Mouse (Mus musculus): ENCODE results near the gene Stim1.

Stim1 gene

DNA sequence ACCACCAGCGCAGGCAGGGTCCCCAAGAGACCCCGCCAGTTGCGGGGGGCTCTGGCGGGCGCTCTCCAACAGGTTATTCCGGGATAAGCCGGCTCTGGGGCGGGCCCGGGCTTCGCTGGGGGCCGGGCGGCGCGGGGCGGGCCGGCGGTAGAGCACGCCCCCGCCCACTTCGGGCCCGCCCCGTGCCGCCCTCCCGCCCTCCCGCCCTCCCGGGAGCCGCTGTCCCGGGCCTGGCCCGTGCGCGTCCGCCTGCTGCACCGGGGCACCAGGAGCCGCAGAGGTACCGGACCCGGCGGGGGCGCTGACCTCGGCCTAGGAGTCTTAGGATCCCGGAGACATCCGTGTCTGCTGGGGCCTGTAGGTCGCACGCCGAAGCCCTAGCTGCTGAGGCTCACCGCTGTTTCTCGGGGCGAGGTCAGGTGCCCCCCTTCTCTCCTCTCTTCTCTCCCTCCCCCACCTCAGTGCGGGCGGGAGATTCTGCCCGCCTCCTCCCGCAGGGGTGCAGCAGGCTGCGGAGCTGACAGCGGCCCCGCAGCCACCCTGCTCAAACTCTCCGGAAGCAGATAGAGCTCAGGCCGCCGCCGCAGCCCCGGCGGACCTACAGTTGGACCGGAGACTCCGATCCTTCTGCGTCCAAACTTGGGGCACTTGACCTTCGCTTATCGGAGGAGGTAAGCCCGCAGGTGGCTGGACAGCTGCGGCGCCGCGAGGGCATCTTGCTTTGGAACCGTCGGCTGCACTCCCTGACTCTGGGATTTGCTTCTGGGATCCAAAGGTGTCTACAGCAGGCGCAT, at the start of gene Stim1:
Stim1 (plus strand) TSS at position 206 of the 794 bp plus-strand sequence.
- DNase-seq (ENCODE audit: low spot score): peak; percentile 62

DNA sequence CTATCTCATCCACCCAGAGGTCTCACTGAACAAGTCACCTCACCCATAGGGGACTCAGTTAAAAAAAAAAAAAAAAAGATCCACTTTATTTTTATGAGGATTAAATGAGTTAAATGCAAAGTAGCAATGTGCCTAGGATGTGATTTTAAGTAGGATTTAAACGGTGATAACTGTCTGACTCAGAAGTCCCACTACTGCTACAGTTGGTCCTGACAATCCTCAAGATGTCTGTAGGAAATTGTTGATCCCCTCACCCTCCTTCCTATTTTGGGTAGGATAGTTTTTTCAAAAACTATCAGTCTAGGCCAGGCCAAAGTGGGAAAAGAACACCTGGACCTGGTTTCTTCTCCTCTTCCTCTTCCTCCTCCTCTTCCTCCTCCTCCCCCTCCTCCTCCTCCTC, 45.7 kb upstream of the Stim1 start:
- no peak for DNase-seq (ENCODE audit: low spot score)

DNA sequence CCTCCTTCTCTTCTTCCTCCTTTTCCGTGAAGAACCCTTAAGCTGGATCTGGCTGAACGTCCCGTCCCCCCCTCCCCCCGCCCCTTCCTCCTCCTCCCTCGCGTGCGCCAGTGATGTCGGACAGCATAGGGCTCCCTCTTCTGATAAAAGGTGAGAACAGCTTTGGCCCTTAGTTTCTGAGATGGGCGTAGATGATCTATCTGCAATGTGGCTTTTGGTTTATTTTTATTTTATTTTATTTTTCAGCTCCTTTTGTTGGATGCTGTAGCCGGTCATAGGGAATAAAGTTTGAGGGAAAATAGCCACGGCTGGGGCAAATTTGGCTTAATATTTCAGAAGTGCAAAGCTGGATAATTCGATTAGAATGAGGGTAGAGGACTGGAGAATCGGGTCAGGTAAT, 45.3 kb upstream of the Stim1 start:
- no peak for DNase-seq (ENCODE audit: low spot score)

DNA sequence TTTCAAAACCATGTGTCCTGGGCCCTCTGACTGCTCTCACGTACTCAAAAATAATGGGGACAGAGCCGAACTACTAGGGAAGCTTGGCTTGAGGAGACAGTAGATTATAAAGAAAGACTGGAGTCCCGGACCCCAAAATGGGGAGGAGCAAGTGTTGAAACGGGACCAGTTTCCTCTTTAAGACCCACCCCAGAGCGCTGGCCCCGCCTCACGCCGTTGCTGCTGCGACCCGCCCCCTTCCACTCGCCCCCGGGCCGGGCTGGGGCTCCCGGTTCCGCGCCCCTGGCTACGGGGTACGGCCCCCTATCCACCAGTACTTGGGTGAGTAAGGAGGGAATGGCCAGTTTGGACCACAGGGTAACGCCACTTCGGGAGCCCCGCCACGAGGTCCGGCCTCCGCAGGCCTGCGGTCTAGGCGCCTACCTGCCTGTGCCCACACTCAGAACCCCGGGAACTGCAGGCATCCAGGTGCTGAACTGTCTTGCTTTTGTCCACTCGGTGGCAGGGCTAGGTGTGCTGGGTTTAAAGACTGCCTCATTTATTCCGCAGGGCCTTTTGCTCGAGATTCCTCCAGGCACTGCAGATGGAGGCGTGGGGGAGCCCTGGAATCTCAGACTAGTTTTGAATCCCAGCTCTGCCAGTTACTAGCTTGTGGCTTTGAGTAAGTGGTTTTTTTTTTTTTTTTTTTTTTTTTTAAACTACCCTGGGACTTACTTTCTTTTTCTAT, 44.6 kb upstream of the Stim1 start:
- peak; percentile 64 for DNase-seq (ENCODE audit: low spot score)

DNA sequence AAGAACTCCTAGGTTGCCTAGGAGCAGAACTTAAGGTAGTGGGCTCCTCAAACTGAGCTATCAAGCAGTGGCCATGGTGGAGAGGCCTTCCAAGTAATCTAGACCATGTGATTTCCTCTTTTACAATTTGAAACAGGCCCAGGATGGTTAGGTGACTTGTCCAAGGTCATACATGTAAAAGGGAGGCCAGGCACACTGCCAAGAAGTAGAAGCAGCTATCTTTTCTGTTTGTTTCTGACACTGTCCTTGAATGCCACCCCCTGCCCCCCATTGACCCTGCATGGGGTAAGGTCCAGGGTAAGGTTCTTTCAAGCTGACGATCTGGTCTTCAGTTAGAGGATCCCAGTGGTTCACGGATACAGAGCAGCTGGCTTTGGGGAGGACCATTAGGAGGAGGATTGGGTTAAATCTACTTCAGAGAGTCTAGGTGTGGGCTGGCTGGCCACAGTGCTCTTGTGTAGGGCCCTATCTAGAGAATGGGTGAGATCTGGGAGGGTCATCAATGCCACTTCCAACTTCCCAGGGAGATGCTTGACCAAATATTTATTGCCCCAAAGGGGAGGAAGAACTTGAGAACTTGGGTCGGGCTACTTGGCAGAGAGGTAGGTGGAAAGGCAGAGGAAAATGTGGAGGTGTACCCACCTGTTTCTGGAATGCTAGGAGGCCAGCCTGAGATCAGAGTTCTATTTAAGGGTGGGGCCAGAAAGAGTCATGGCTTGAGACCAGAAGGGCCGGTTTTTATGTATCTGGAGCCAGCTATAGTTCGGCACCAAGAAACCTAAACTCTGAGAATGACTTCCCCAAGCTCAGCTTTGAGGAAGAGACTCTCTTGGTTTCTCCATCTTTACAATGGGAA, 43.5 kb upstream of the Stim1 start:
- peak; percentile 69 for DNase-seq (ENCODE audit: low spot score)

DNA sequence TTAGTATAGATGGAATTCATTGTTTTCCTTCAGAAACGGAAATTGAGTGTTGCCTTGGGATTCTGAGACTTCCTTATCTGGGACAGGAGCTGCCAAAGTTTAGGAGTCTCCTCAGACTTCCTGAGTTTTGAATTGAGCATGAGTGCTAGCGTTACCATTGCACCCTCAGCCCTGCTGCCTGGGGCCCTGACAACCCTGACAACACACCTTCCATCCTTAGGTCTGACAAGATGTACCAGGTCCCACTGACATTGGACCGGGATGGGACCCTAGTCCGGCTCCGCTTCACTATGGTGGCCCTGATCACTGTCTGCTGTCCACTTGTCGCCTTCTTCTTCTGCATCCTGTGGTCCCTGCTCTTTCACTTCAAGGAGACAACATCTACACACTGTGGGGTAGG, 41.6 kb upstream of the Stim1 start:
- no peak for DNase-seq (ENCODE audit: low spot score)

DNA sequence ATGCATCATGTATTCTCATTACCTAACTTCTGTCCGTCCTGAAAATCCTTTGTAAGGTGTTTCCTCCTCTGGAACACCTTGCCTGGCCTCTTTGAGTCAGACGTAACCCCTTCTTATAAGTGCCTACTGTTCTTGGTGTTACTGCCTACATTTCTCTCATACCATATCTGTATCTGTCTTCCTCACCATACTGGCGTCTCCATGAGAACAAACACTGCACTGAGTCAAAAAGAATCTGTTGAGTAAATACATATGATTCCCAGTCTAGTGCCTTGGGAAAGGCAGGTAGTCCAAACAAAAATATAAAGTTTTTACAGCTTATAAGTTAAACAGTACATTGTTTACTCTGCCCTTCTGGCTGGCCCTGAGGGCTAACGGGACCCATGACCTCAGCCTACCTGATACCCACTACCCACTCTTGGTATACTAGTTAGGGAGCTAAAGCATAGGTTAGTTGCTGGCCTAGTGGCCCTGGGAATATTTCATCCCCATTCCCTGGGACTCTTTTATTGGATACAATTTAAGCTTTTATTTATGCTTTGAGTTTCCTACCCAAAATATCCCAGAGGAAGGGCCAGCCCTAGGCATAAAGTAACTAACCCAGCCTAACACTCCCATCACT, 39.4 kb upstream of the Stim1 start:
- no peak for DNase-seq (ENCODE audit: low spot score)

DNA sequence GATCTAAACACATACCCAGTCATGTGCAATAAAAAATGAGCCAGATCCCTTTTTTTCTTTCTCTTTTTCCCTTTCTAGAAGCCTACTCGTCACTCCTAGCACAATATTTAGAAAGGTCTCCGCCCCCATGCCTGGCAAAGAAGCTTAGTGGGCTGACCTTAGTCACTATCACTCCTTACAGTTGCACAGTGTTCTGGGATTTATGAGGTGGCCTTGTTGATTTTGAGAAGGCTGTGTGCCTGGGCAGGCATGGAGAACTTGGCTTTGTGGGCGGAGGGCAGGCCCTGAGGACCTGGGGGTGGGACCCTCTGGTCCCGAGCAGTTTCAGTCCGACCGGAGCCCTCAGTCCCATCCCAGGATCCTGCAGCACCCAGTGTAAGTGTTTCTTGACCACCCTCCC, 37.8 kb upstream of the Stim1 start:
- peak; percentile 57 for DNase-seq (ENCODE audit: low spot score)

DNA sequence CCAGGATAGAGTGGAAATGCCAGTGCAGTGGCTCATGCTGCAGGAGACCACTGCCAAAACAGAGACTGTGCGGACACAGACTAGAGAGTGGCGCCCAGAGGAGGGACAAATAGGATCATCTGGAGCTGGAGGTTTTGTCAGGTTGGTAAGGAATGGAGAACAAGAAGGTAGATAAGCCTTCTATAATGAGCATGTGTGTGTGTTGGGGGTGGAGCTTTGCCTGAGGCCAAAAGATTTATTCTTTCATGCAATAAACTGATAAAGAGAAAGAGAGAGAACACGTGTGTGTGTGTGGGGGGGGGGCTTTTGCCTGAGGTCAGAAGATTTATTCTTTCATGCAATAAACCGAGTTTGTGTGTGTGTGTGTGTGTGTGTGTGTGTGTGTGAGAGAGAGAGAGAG, 34.5 kb upstream of the Stim1 start:
- no peak for DNase-seq (ENCODE audit: low spot score)

DNA sequence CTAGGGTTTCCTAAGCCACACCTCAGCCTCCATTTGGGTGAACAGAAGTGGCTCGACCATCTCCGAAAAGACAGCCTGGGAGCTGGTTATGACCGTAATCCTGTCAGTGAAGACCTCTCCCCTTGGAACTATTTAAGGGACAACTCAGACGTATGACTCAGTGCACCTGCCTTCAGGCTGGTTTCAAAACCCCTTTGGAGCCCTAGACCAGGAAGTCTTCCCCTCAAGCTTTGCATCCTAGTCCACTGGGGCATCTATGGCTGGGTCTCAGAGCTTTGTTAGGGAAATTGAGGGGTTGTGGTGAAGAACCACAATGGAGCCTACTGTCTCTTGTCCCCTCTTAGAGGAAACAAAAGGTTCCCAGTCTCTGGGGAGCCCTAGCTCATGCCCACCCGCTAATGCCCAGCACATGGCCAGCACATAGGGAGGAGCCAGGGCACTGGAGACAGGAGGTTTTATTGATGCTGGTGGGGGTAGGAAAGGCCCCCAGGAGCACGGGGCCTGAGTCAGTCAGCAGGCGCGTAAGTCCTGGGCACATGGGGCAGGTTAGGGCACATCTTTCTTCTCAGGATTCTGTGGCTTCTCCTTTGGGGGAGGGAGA, 28.8 kb upstream of the Stim1 start:
- DNase-seq (ENCODE audit: low spot score): no peak

DNA sequence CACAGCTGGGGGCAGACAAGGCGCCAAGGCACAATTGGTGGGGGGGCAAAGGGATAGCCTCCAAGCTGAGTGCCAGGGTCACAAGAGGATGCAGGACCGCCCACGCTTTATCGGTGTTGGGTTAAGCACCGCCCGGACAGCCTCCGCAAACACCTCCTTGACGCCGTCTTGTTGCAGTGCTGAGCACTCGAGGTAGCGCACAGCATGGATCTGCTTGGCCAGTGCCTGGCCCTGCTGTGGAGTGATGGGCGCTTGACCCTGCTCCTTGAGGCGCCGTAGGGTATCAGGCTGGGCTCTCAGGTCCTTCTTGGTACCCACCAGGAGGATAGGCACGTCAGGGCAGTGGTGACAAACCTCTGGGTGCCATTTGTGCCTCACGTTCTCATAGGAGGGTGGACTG, 28.0 kb upstream of the Stim1 start:
- DNase-seq (ENCODE audit: low spot score): no peak

DNA sequence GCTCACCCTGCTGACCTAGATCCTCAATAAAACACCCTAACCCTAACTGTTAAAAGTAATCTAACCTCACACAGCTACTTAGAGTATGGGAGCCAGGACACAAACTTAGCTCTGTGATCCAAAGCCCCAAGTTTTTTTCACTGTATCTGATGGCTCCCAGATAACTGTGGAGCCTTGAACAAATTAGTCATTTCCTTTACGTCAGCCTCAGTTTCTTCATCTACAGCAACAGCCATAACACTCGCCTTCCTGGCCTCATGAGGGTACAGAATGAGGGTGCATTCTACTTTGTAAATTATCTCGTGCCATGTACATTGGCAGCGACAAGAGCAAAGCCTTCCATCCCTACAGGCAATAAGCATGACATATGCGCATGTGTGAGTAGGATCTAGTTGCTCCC, 25.2 kb upstream of the Stim1 start:
- no peak for DNase-seq (ENCODE audit: low spot score)

DNA sequence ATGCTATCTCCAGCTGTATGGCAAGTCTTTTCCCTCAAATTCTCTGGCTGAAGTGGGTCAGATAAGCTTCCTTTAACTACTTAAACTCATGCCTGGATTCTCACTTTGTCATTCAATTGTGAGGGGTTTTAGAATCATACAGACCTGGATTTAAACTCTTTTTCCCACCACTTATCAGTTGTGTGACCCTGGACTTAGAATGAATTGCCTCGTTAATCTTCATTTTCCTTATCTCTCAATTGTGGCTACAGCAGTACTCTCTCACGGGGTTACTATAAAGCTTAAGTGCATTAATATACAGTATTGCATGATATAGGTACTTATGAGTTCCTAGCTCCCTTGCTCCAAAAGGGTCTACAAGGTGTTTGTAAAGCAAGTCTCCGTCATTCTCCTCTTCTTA, 24.7 kb upstream of the Stim1 start:
- DNase-seq (ENCODE audit: low spot score): no peak

DNA sequence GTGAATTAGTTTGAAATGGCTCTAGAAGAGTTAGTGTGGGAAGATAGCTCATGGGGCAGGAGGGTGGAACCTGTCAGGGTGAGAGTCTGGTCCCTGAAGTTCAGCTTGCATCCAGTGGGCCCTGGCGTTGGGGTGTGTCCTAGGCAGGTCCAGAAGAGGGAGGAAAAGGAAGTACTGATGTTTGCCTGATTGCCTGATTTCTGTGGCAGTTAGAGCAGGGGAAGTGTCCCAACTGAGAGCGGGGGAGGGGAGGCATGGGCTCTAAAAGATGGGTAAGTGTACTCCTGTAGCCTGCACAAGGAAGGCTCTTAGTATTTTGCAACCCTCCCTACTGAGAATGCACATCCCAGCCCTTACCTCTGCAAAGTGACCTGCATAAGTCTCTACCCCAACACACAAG, 23.7 kb upstream of the Stim1 start:
- DNase-seq (ENCODE audit: low spot score): no peak

DNA sequence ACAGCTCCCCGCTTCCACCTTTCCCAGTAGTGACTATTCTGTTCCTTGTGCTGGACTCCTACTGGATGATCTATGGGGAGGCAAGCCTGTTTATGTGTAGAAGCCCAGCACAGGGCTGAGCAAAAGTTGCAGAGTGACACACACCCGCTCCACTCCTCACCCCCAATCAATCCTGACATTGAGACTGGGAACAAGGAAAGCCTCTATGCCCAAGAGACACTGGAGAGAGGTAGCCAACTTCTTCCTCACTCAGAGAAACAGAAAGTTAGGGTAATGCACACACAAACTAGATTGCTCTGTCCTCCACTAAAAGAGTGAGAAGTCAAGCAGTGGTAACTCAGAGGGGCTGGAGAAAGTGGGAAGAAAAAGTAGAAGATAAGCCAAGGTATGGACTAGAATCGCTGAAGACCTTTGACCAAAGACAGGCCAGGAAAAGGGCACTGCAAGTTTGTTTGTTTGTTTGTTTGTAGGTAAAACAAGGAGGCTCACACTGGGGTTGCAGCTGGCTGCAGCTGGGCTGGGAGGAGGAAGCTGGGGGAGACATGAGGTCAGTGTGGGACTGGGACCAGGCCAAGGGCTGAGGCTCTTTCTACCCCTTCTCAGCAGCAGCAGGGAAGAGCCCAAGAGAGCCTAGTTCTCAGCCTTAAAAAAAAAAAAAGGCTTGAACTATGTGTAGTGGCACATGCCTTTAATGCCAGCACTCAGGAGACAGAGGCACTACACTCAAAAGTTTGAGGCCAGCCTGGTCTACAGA, 22.6 kb upstream of the Stim1 start:
- DNase-seq (ENCODE audit: low spot score): no peak

DNA sequence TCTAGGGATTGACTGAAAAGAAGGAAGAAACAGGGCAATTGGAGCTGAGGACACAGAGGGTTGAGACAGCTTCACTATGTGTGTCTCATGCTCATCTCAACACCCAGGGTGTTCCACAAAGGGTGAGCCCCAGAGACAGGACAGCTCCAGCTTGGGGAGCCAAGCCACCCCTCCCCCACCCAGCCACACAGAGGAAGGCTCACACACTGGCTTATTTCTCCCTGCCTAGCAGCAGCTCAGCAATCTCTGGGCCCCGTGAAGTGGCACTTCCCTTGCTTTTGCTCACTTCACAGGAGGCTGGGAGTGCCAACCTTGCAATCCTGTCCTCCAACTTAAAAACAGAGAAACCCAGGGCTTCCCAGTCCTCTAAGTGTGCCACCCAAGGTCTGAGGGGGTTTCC, 21.8 kb upstream of the Stim1 start:
- DNase-seq (ENCODE audit: low spot score): no peak

DNA sequence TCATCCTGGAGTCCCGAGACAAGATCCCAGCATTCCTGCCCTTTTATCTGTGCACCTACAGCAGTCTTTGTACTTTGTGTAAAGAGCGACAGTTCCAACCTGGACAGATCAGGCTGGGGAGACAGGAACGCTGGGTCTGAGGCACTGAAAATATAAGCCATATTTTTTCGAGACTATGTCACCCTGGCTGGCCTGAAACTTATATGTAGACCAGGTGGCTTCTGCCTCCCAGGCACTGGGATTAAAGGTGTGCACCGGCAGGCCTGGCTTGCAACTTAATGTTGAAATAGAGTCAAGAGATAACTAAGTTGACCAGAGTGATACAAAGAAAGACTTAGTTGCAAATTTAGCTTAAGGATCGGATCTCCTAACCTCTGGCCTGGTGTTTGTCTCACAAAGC, 21.3 kb upstream of the Stim1 start:
- DNase-seq (ENCODE audit: low spot score): no peak

DNA sequence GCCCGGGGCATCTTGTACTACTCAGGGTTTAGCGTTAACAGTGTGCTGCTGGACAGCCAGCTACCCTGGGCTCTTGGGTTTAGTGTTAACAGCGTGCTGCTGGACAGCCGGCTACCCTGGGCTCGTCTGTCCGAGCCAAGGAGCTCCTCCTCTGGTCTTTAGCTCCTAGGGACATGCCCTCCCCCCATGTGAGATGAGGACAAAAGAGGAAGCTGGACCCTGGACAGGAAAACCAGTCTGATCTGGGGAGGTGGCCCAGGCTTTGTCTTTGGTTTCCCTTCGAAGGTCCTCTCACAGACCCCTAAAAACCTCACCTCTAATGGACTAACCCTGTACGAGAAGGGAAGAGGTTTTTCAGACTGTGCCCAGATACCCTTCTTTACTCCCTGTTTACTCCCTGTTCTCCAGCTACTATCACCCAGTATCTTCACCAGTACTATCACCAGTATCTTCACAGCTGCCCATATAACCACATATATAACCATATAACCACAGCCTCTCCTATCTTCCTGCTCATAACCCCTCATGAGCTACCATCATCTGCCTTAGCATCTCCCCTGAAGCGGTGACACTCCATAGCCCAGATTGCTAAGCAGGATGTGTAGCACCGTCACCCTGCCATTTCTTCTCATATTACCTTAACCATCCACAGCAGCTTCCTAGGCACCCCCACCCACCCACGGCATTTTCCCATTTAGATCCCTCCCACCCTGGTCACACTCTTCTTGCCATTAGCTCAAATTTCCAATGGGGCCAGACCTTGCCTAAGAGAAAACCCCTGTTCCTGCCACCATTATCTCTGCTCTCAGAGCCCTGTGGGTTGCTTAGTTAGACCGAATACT, 20.4 kb upstream of the Stim1 start:
- DNase-seq (ENCODE audit: low spot score): no peak

DNA sequence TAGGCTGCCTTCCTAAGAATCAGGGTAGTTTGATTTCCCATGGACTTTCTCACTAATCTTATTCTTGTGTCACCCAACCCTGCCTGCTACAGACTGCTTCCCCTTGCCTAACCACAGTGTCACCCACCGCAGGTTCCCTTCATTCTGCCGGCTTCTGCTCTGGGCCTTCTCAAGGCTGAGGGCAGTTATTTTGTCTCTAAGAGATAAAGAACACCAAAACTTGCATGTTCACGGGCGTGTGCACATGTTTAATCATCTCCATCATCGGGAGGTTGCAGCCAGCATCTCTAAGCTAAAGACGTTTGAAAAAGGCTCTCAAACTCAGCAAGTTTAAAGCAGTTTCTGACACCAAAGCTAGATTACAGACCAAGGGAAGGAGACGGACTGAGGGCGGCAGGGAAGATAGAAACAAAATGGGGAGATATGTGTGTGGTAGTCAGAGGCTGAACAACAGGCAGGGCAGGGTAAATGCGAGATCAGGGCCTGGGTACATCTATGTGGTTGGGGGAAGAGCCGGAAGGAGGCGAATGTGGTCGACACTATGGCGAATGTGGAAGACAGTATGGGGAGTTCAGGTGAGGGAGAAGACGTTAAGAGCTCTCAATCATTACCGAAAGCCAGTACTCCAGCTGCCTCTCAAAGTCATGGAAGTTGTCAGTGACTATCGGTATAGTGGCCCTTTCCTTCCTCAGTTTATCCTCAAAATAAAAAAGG, 18.8 kb upstream of the Stim1 start:
- DNase-seq (ENCODE audit: low spot score): no peak

DNA sequence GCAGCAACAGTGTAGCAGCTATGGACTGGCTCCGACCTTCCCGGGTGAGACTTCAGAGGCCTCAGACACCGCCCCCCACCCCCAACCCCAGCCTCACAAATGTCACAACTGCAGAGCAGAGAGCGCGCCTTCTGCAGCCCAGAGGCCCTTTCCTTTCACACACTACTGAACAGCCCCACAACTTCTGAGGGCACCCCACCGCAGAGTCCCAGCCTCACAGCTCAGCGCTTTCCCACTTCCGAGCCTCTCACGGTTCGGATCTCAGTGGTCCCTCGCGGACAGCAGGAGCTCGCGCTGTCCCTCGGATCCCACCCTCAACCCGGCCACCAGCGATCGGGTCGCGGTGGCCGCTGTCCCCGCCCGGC, 18.1 kb upstream of the Stim1 start:
- no peak for DNase-seq (ENCODE audit: low spot score)
